Mouse (Mus musculus) gonadal fat pad, adult 2 months (tissue): ENCODE results near the gene Tmem14c. TPM values are rescaled to one million over a fixed set of nuclear protein-coding genes. Genes with fewer than 3 reads are reported as not detected.

Experiments used
- DNase-seq: peaks from one replicate; pipeline ENCODE4 v3.0.0-alpha.2; 2012; ENCODE audit warnings: low read depth
- polyA plus RNA-seq: library from polyadenylated mRNA; depleted of rRNA; stranded (reverse); fragments of >200 nt; gene quantifications from 2 replicates; pipeline ENCODE4 v1.2.3, GENCODE M21; 2012; rRNA removed

Gene Tmem14c
- polyA plus RNA-seq, 1 experiment, result 141 TPM

- DNase-seq, result no peak
Observed at GRCm38 (mm10) chr13:41008946-41009345, 7.1 kb upstream of the Tmem14c start.

DNA sequence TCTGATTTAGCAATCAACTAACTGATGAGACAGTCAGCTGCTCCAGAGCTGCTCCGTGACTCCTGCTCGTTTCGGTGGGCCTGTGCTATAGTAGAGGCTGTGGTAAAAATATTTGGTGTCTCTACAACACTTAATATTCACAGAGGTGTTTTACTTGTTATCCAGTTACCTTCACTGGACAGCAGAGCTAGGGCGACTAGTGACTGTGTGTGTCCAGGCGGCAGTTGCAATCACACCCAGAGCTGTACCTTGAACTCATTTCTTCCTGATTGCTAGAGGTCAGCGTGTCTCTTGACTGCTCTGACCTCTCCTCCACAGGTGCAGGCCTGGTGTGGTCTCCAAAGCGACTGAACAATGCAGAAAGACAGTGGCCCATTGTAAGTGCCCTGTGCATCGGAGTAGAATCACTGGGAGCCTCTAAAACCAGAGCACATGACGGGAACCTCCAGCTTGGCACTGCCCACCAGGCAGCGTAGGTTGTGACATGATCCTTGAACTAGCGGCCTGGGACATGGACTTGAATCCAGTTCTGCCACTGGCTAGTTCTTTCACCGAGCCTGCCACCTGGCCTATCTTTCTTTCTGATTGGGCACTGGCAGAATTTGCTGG, 809 bp downstream of the Tmem14c start:
- no peak for DNase-seq

- no peak for DNase-seq
Observed at GRCm38 (mm10) chr13:41017832-41018231, 1.7 kb downstream of the Tmem14c start.

DNA sequence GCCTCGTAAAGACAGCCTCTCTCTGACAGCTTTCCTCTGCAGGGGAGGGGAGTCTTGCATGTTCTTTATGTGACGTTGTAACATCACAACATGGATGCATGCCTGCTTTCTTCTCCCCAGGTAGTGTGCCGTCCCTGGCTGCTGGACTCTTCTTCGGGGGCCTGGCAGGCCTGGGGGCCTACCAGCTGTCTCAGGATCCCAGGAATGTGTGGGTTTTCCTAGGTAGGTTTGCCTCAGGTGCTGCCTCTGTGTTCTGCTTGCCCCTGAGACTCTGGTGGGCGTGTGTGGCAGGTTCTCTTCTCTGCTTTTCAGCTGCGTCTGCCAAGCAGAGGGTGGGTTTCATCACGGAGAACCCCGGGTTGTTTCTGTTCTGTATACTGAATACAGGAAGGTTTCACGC, 2.1 kb downstream of the Tmem14c start:
- no peak for DNase-seq

- no peak for DNase-seq
Observed at GRCm38 (mm10) chr13:41018756-41019591, 2.9 kb downstream of the Tmem14c start.

DNA sequence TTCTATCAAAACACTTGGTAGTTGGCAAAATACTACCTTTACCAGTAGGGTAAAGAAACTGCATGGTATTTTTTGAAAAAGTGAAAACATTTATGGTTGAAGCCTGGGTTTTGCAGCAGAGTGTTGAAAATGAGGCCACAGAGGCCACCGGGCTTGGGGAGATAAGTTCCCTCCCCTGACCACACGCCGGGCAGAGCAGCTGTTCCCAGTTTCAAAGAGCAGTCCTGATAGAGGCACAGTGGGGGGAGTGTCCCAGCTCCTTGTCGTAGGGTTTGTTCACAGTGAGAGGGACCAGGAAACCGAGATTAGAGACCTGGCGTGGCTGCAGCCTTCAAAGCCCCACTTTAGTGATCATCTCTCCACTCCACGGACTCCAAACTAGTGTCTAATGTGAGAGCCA, 4.4 kb downstream of the Tmem14c start:
- DNase-seq, result no peak

- no peak for DNase-seq
Observed at GRCm38 (mm10) chr13:41021607-41022006, 5.5 kb downstream of the Tmem14c start.

- no peak for DNase-seq
Observed at GRCm38 (mm10) chr13:41022099-41022498, 6.0 kb downstream of the Tmem14c start.

GRCm38 (mm10) chr13:41030098-41030497, 14.0 kb downstream of the Tmem14c start:
- DNase-seq, result no peak

DNA sequence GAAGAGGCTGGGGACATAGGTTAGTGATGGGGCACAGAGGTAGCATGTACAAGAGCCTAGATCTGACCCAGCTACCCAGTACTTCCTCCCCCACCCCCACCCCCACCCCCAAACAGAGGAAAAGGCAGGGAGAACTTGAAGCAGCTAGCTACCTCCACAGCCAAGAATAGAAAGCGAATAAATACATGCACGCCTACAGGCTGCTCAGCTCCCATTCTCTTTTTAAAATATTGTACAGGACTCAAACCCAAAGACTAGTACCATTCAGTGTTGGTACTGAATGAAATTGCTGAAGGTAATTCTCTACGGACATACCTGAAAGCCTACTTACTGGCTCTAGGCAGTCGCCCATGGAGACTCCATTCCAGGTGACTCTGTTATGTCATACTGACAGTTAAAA, 26.4 kb downstream of the Tmem14c start:
- DNase-seq, result no peak

DNA sequence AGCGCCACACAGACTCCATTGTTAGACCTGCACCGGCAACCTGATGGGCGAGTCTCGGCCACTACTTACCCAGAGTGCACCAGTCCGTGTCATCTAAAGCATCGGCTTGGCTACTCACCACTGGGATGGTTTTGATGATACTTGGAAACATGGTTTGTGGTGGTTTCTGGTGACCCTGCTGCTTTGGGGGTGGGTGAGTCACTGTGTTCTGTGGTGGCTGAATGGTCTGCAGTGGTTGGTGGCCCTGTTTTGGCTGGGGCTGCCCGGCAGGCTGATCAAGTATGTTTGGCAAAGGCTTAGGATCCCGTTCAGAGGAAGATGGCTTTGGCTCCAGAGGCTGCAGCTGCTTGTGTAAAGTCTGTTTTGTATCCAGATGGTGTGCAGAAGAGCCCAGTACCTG, 29.8 kb downstream of the Tmem14c start:
- no peak for DNase-seq

GRCm38 (mm10) chr13:41047280-41047679, 31.2 kb downstream of the Tmem14c start:
- DNase-seq, result no peak

DNA sequence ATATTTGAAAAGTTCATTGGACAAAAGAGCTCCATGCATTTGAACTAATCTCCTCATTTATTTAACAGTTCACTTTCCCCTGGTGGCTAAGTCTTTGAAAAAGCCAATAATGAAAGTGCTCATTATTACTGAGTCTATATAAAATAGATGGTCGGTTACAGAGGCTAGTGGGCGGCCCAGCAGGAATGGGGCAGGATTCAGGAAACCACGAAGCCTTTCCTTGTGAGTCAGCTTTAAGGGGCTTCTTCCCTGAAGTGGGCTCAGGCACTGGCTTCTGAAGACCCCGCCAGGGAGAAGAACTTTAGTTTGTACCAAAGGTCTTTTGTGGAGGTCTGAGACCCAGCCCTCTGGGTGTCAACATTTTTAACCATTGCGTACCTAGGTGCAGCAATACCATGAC, 35.9 kb downstream of the Tmem14c start:
- DNase-seq, result no peak

DNA sequence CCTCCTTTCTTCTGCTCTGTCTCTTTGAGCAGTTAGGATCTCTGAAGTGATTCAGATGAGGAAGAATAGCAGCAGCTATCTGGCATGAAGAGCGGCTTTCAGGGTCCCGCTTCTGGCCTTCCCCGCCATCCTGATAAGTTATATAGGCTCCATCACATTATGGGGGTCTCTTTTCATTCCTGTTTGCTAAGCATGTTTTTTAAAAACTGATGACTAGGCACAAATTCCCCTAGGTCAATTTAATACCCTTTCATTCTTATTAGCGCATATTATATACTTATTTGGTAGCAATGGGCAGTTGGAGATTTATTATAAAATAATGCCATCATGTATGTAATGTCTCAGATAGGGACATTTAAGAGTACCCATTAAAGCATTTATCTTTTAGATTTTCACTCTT, 51.5 kb downstream of the Tmem14c start:
- DNase-seq, result no peak

DNA sequence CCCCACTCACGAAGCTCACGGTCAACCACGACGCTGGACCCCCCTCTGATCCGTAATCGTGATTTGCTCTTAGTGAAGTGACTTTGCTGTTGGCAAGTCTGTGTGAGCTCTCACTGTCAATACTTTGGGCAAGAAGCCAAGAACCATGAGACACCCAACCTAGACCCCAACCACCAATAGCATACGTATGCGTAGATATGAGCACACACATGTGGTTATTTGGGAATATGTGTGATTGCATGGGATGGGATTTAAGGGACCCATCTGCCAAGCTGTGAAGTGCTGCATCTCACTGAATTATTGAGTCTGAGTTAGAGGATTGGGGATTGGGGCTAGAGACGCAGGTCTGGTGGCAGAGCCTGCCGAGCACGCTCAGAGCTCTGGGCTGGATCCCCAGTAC, 55.5 kb downstream of the Tmem14c start:
- no peak for DNase-seq

Other genes with a start within 250 kb of the Tmem14c start
- gene Gcnt2, start 156.5 kb upstream of the Tmem14c start, polyA plus RNA-seq, result 7.5 and 10.2 TPM in 2 replicates
- gene Pak1ip1, start 15.3 kb upstream of the Tmem14c start, polyA plus RNA-seq, result 37.1 and 46.5 TPM in 2 replicates
- gene Mak, start 63.4 kb downstream of the Tmem14c start, polyA plus RNA-seq, result 0.58 and 0.61 TPM in 2 replicates
- not detected in 2 replicates for gene Gcm2, start 94.7 kb downstream of the Tmem14c start, polyA plus RNA-seq
- gene Sycp2l, start 98.0 kb downstream of the Tmem14c start, polyA plus RNA-seq, result not detected in 2 replicates
- 17.1 and 22.1 TPM in 2 replicates for gene Elovl2, start 204.1 kb downstream of the Tmem14c start, polyA plus RNA-seq
- gene Smim13, start 233.6 kb downstream of the Tmem14c start, polyA plus RNA-seq, result 4.1 and 4.9 TPM in 2 replicates